Mouse (Mus musculus): ENCODE data around the gene Krt20. TPM values are rescaled to one million over a fixed set of nuclear protein-coding genes. Genes with fewer than 3 reads are reported as not detected.

The Krt20 gene
- polyA plus RNA-seq (2017; shearing (Covaris generic)) = 0.26 TPM

DNA sequence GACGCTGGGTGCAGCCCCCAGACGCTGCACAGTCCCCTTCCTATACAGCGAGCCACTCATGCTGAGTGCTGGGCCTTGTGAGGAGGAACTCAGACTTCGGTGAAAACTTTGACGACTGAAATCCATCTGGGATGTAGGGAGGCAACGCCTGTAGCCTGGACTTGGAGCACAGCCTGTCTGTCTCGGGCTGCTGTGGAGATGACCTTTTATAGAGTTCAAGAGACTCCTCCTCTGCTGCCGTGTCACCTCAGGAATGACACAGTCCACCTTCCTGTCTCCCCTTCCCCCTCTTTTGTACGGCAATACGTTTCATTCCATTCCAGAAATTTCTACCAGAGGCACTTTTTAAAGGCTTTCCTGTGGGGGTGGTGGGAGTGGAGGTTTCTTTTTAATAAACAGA is at the start of gene Krt20:
Krt20 (minus strand) TSS at position 179 of the 400 bp plus-strand sequence.

GRCm38 (mm10) chr11:99422159-99422558 is 15.8 kb downstream of the Krt20 start, which contains the start of gene Krt12:
TSS of gene Krt12 (minus strand) at chr11:99422259.

DNA sequence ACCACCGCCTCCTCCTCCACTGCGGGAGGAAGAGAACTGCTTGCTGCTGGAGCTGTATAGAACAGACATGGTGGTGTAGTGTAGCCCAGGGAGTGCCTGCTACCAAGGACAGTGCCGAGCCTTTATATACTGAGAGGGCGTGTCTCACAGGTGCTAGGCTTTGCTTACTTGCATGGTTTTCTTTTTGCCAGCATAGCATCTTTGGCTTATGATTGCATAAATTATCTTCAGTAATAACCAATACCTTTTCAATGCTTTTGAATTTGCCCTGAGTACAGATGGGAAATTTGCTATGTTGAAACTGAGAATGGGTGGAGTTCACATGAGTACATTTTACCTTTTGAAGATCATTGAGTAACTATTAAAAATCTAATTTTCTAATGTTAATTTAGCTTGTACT is 48.7 kb downstream of the Krt20 start, which contains the start of gene Krt10:
Krt10 (minus strand) TSS at position 101 of the 400 bp plus-strand sequence.

Other genes with a start within 250 kb of the Krt20 start
- gene Smarce1, start 207.1 kb downstream of the Krt20 start, polyA plus RNA-seq (2017; shearing (Covaris generic)) = 193 TPM
- not detected for gene Krt222, start 194.1 kb downstream of the Krt20 start, polyA plus RNA-seq (2017; shearing (Covaris generic))
- not detected for gene Krt24, start 152.9 kb downstream of the Krt20 start, polyA plus RNA-seq (2017; shearing (Covaris generic))
- gene Krt25, start 115.2 kb downstream of the Krt20 start, polyA plus RNA-seq (2017; shearing (Covaris generic)) = 0.49 TPM
- gene Krt26, start 100.2 kb downstream of the Krt20 start, polyA plus RNA-seq (2017; shearing (Covaris generic)) = 0.11 TPM
- not detected for gene Krt27, start 87.0 kb downstream of the Krt20 start, polyA plus RNA-seq (2017; shearing (Covaris generic))
- gene Krt28, start 63.2 kb downstream of the Krt20 start, polyA plus RNA-seq (2017; shearing (Covaris generic)) = 0.26 TPM
- 10.1 TPM for gene Krt10, start 48.8 kb downstream of the Krt20 start, polyA plus RNA-seq (2017; shearing (Covaris generic))
- not detected for gene Krt12, start 15.9 kb downstream of the Krt20 start, polyA plus RNA-seq (2017; shearing (Covaris generic))
- gene Krt23, start 55.0 kb upstream of the Krt20 start, polyA plus RNA-seq (2017; shearing (Covaris generic)) = not detected
- not detected for gene Krt39, start 83.2 kb upstream of the Krt20 start, polyA plus RNA-seq (2017; shearing (Covaris generic))
- gene Krt40, start 105.0 kb upstream of the Krt20 start, polyA plus RNA-seq (2017; shearing (Covaris generic)) = not detected
- gene Krtap3-3, start 112.7 kb upstream of the Krt20 start, polyA plus RNA-seq (2017; shearing (Covaris generic)) = not detected
- 0.74 TPM for gene Krtap3-2, start 118.7 kb upstream of the Krt20 start, polyA plus RNA-seq (2017; shearing (Covaris generic))
- not detected for gene Gm11939, start 121.3 kb upstream of the Krt20 start, polyA plus RNA-seq (2017; shearing (Covaris generic))
- not detected for gene Krtap3-1, start 128.5 kb upstream of the Krt20 start, polyA plus RNA-seq (2017; shearing (Covaris generic))
- not detected for gene Krtap1-5, start 142.9 kb upstream of the Krt20 start, polyA plus RNA-seq (2017; shearing (Covaris generic))
- 0.90 TPM for gene Krtap1-4, start 145.5 kb upstream of the Krt20 start, polyA plus RNA-seq (2017; shearing (Covaris generic))
- not detected for gene Krtap1-3, start 153.2 kb upstream of the Krt20 start, polyA plus RNA-seq (2017; shearing (Covaris generic))
- not detected for gene Krtap9-3, start 160.0 kb upstream of the Krt20 start, polyA plus RNA-seq (2017; shearing (Covaris generic))
- not detected for gene Gm11938, start 165.2 kb upstream of the Krt20 start, polyA plus RNA-seq (2017; shearing (Covaris generic))
- not detected for gene Gm11937, start 172.0 kb upstream of the Krt20 start, polyA plus RNA-seq (2017; shearing (Covaris generic))
- gene Krtap2-4, start 176.7 kb upstream of the Krt20 start, polyA plus RNA-seq (2017; shearing (Covaris generic)) = not detected
- not detected for gene Gm11562, start 182.3 kb upstream of the Krt20 start, polyA plus RNA-seq (2017; shearing (Covaris generic))
- not detected for gene Krtap4-1, start 190.1 kb upstream of the Krt20 start, polyA plus RNA-seq (2017; shearing (Covaris generic))
- not detected for gene Krtap4-2, start 196.9 kb upstream of the Krt20 start, polyA plus RNA-seq (2017; shearing (Covaris generic))
- gene Krtap4-7, start 205.9 kb upstream of the Krt20 start, polyA plus RNA-seq (2017; shearing (Covaris generic)) = not detected
- not detected for gene Gm11555, start 212.1 kb upstream of the Krt20 start, polyA plus RNA-seq (2017; shearing (Covaris generic))
- gene Gm11563, start 220.8 kb upstream of the Krt20 start, polyA plus RNA-seq (2017; shearing (Covaris generic)) = not detected
- not detected for gene Krtap4-6, start 227.8 kb upstream of the Krt20 start, polyA plus RNA-seq (2017; shearing (Covaris generic))